20 mouse cellular contexts compared by ENCODE assay signal in genomic region chr13:62932452-62932851, GRCm38 (mm10). TPM values are rescaled to one million over a fixed set of nuclear protein-coding genes. Genes with fewer than 3 reads are reported as not detected.
"Had no signal": no experiment of that assay in that cellular context is flagged by ENCODE, and none has a peak within 500 bp of the region (broad histone marks: within the 10 kb centered on the region; RNA-seq: fewer than 3 reads in every experiment).

No protein-coding gene starts in this region.

- H3K4me1 ChIP-seq: liver, embryonic 13.5 days; liver, embryonic 15.5 days; midbrain, embryonic 10.5 days; neural tube, embryonic 13.5 days; neural tube, embryonic 15.5 days had no signal

- DNase-seq: liver, embryonic 13.5 days; liver, postnatal 0 days; lung, embryonic 14.5 days; lung, postnatal 10 days; lung, postnatal 4 days; midbrain, embryonic 14.5 days; right cerebral cortex, adult 18-20 months; right cerebral cortex, postnatal 25 days; right cerebral cortex, postnatal 4 days; spleen, adult 18-20 months; thymus, adult 18-20 months; thymus, postnatal 14 days; thymus, postnatal 36 days had no signal

- H3K4me2 ChIP-seq: liver, embryonic 13.5 days; liver, embryonic 15.5 days; lung, embryonic 14.5 days; neural tube, embryonic 13.5 days; neural tube, embryonic 15.5 days had no signal

- H3K27ac ChIP-seq: liver, embryonic 13.5 days; liver, embryonic 15.5 days; midbrain, embryonic 10.5 days; neural tube, embryonic 13.5 days; neural tube, embryonic 15.5 days had no signal

- H3K4me3 ChIP-seq: liver, embryonic 13.5 days; liver, embryonic 15.5 days; midbrain, embryonic 10.5 days; myocyte; neural tube, embryonic 13.5 days; neural tube, embryonic 15.5 days had no signal

- ATAC-seq: liver, postnatal 0 days; midbrain, embryonic 16.5 days had no signal

- H3K36me3 ChIP-seq: liver, embryonic 13.5 days; liver, embryonic 15.5 days; midbrain, embryonic 10.5 days; neural tube, embryonic 13.5 days; neural tube, embryonic 15.5 days had no signal

- H3K9me3 ChIP-seq: liver, embryonic 13.5 days; liver, embryonic 15.5 days; midbrain, embryonic 10.5 days; neural tube, embryonic 13.5 days; neural tube, embryonic 15.5 days had no signal

- H3K9ac ChIP-seq: liver, embryonic 13.5 days; liver, embryonic 15.5 days; liver, postnatal 0 days; lung, embryonic 14.5 days; neural tube, embryonic 13.5 days; neural tube, embryonic 15.5 days had no signal

- H3K27me3 ChIP-seq: neural tube, embryonic 13.5 days; neural tube, embryonic 15.5 days had no signal

RNA-seq across cellular contexts. Expression of gene Fbp1, which starts 44.4 kb away (rescaled TPM):
- polyA plus RNA-seq: midbrain, embryonic 14.5 days; midbrain, embryonic 16.5 days; myocyte; neural tube, embryonic 11.5 days had no signal
